Mouse (Mus musculus) ES-Bruce4 (cell line): ENCODE data around the gene Cfap20. TPM values are rescaled to one million over a fixed set of nuclear protein-coding genes. Genes with fewer than 3 reads are reported as not detected.

ENCODE experiments used
- H3K27ac ChIP-seq: 2 replicates; pipeline ENCODE4 v1.5.1; 2012; ENCODE audit warnings: low read length, inconsistent platforms; ENCODE audit not compliant: insufficient read depth
- H3K27me3 ChIP-seq: 2 replicates; pipeline ENCODE4 v1.6.1; 2012; ENCODE audit warnings: mild to moderate bottlenecking, low read length, inconsistent platforms; ENCODE audit not compliant: control insufficient read depth, poor library complexity, insufficient read depth, severe bottlenecking
- H3K36me3 ChIP-seq: 2 replicates; pipeline ENCODE4 v1.6.1; 2012; ENCODE audit warnings: inconsistent platforms, mild to moderate bottlenecking, low read length, moderate library complexity; ENCODE audit not compliant: control insufficient read depth, poor library complexity, insufficient read depth, severe bottlenecking
- H3K4me1 ChIP-seq: one replicate; pipeline ENCODE4 v1.8.1; 2011; ENCODE audit warnings: low read length; ENCODE audit not compliant: control insufficient read depth, insufficient read depth
- H3K4me3 ChIP-seq: 2 replicates; pipeline ENCODE4 v1.5.1; 2011; ENCODE audit warnings: low read depth, mild to moderate bottlenecking, low read length
- H3K9ac ChIP-seq: 2 replicates; pipeline ENCODE4 v1.6.1; 2012; ENCODE audit warnings: low read depth, mild to moderate bottlenecking, inconsistent platforms; ENCODE audit not compliant: poor library complexity, severe bottlenecking
- H3K9me3 ChIP-seq: replicated peaks from 2 replicates; pipeline ENCODE4 v1.6.1; 2012; ENCODE audit warnings: mild to moderate bottlenecking, low read length, inconsistent platforms; ENCODE audit not compliant: control insufficient read depth, poor library complexity, insufficient read depth, severe bottlenecking
- CTCF ChIP-seq: IDR thresholded peaks from one replicate; pipeline ENCODE4 v1.8.1; 2011; ENCODE audit warnings: low read depth, low read length
- EP300 ChIP-seq: IDR thresholded peaks from 2 replicates; pipeline ENCODE4 v1.6.1; 2011; ENCODE audit warnings: low read depth, low read length; ENCODE audit not compliant: insufficient read depth
- POLR2A ChIP-seq: IDR thresholded peaks from one replicate; pipeline ENCODE4 v1.8.1; 2011; ENCODE audit warnings: low read length; ENCODE audit not compliant: insufficient read depth
- polyA plus RNA-seq: library from polyadenylated mRNA; stranded (reverse); fragments of >200 nt; gene quantifications from 2 replicates; pipeline ENCODE4 v1.2.4, GENCODE M21; 2011; ENCODE audit warnings: low read depth; ENCODE audit not compliant: missing spikeins, insufficient read depth, insufficient read length

Gene Cfap20
- polyA plus RNA-seq, 1 experiment, result 132 TPM

DNA sequence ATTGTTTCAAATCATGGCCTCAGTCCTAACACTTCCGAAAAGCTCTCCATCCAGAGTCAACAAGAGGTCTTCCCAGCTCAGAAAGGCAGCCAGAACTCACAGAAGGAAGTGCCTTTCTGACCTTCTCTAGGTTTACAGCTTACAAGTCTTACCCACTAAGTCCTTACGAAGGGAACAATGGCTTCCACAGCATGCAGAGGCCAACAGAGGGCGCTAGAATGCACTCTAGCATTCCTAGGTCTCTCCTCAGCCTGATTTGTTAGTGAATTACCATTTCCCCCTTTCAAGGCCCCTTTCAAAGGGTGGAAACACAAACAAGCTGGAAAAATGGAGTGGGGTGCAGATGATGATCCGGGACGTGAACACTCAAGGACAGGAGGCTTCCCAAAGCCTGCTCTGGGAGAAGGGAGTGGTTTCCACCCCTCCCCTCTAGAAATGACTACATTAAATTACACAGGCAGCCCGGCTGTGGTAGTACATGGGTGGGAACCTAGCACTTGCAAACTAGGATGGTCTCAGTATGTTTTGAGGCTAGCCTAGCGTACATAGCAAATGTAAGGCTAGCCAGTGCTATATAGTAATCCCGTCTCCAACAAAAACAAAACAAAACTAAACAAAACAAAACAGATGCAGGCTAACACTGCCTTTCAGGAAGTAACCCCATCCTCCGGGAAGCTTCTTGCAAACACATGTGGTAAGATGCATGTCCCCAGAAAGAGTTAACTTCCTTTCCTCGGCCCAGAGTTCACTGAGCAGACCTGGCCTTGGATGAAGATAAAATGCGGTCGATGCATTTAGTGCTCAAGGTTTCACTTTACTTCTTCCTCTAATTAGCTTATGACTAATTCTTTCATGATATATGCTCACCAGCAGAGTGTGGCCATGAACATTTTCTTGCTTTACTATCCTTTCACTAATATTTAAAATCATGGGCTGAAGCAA is 6.8 kb downstream of the Cfap20 start:
- Histone ChIP-seq H3K4me3 (no peak overlapping the region), H3K4me1 (no peaks in the 10 kb centered on the region)

DNA sequence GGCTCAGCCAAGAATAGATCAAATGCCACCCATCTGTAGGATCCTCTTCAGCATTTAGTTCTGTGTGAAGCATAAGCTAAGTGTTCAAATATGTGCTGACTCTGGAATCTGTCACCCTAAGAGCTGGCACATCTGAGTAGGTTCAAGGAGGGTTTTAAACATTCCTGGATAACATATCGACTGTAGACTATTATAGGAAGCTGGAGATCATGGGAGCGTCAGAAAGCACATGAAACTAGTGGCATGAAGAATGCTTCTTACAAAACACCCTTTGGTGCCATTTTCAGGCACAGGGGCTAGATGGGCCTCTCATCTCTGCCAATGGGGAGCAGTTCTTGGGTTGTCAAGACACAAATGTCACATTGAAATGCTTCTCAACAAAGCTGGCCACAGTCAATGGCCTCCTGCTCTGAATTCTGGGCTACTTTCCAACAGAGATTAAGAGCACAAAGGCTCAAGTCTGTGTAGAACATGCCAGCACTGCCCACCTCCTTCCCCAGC is 7.8 kb downstream of the Cfap20 start:
- H3K9me3 ChIP-seq, result no peaks in the 10 kb centered on the region
- no peak overlapping the region for H3K4me3 ChIP-seq
- H3K4me1 ChIP-seq, result no peaks in the 10 kb centered on the region
- H3K27me3 ChIP-seq, result no peaks in the 10 kb centered on the region
- H3K27ac ChIP-seq, result no peak overlapping the region
- H3K36me3 ChIP-seq, result peaks cover 11% of the 10 kb centered on the region
- no peak for TF ChIP-seq EP300
- TF ChIP-seq CTCF, result no peak
- no peak for TF ChIP-seq POLR2A
- no peak overlapping the region for H3K9ac ChIP-seq

More for the DNA sequence above, 6.8 kb downstream of the Cfap20 start:
- peaks cover 6% of the 10 kb centered on the region for H3K36me3 ChIP-seq
- H3K27me3 ChIP-seq, result no peaks in the 10 kb centered on the region
- H3K27ac ChIP-seq, result no peak overlapping the region; the same call in 1 of the 2 replicates
- H3K9me3 ChIP-seq, result no peaks in the 10 kb centered on the region
- 0 out of 2 replicates have a peak overlapping the region, but pooled peaks have one; percentile 19 for H3K9ac ChIP-seq
- TF ChIP-seq EP300 (no peak), CTCF (peak; percentile 73), POLR2A (no peak)

DNA sequence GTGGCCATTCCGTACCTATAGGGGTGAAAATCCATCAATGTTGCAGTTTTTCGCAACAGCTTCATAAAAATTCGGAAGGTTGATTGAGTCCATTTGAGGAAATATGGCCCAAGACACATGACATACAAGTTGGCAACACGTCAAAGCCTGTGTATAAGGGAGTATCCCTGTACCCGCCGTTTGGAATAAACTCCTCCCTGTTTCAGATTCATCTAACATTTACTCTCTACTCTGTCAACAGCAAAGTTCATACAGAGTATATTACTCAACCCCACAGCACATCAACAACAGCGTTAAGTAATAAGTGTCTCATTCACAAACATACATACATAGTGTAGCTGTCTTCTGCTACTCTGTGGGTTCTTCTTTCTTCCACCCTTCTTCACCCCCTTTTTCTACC is 10.0 kb downstream of the Cfap20 start:
- peaks cover 31% of the 10 kb centered on the region for H3K36me3 ChIP-seq
- no peaks in the 10 kb centered on the region for H3K9me3 ChIP-seq
- H3K9ac ChIP-seq, result no peak overlapping the region
- no peaks in the 10 kb centered on the region for H3K4me1 ChIP-seq
- TF ChIP-seq EP300, result no peak
- TF ChIP-seq CTCF, result no peak
- TF ChIP-seq POLR2A, result no peak
- no peaks in the 10 kb centered on the region for H3K27me3 ChIP-seq
- H3K27ac ChIP-seq, result no peak overlapping the region
- H3K4me3 ChIP-seq, result no peak overlapping the region

DNA sequence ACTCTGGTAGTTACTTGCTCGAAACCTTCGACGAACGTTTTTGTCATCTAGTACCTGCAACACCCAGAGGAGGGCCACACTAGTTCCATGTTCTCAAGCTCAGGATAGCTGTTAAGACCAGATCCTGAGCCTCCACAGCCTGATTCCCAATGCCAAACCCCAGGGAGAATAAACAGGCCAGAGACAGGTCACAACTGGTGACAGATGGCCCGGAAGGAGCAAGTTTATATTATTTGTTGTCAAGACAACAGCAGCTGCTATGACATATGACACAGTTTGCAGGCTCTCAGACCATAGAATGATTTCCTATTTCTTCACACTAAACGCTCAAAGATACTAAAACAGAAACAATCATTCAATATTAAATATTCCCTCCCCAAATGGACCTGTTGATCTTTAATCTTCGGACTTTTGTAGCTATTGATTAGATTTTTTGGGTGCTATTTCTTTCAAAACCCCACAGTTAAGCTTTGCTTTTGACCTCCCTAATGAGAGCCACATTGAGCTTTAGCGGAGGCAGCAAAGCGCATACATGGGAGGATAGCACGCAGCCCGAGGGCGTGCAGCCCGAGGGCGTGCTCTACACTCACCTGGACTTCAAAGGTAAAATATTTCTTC is 12.4 kb downstream of the Cfap20 start:
- Histone ChIP-seq H3K27ac (no peak overlapping the region), H3K9ac (no peak overlapping the region), H3K9me3 (no peaks in the 10 kb centered on the region), H3K4me3 (no peak overlapping the region), H3K27me3 (no peaks in the 10 kb centered on the region), H3K4me1 (no peaks in the 10 kb centered on the region), H3K36me3 (peaks cover 36% of the 10 kb centered on the region)
- no peak for TF ChIP-seq POLR2A
- TF ChIP-seq CTCF, result no peak
- no peak for TF ChIP-seq EP300

DNA sequence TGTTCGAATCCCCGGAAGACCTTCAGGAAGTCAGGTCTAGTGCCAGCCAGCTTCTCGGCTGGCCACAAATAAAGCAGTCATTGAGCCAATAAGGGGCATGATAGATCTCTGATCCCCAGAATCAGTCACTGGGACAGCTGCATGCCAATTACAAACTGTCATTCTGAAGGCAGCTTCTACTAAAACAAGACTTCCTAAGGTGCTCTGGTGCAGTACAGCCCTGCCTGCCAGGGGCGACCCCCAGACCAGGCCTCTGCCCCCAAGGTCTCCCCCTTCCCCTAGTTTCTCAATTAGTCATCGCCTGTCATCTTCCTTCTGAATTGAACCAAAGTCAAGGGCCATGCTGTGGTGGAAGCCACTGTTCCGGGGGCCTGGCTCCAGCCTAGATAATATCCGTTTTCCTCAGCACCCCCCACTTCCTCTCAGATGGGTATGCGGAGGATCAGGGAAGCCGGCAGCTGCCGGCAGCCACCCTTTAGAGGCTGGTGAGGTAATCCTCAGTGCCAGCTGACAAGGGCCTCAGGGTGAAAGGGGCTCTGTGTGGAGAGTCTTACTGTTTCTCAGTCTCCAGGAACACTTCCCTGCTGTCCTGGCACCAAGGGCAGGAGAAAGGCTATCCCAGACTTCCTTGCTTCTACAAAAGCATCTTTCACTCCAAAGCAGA is 23.2 kb downstream of the Cfap20 start:
- no peak for TF ChIP-seq POLR2A
- TF ChIP-seq EP300, result no peak
- TF ChIP-seq CTCF, result no peak
- Histone ChIP-seq H3K27me3 (no peaks in the 10 kb centered on the region), H3K27ac (no peak overlapping the region), H3K9ac (no peak overlapping the region), H3K36me3 (no peaks in the 10 kb centered on the region), H3K4me1 (no peaks in the 10 kb centered on the region), H3K9me3 (no peaks in the 10 kb centered on the region), H3K4me3 (no peak overlapping the region)
